Mouse (Mus musculus): ENCODE measurements around the gene Man2a1. TPM values are rescaled to one million over a fixed set of nuclear protein-coding genes. Genes with fewer than 3 reads are reported as not detected.

The Man2a1 gene
- polyA plus RNA-seq, 1 experiment: 109 TPM

DNA sequence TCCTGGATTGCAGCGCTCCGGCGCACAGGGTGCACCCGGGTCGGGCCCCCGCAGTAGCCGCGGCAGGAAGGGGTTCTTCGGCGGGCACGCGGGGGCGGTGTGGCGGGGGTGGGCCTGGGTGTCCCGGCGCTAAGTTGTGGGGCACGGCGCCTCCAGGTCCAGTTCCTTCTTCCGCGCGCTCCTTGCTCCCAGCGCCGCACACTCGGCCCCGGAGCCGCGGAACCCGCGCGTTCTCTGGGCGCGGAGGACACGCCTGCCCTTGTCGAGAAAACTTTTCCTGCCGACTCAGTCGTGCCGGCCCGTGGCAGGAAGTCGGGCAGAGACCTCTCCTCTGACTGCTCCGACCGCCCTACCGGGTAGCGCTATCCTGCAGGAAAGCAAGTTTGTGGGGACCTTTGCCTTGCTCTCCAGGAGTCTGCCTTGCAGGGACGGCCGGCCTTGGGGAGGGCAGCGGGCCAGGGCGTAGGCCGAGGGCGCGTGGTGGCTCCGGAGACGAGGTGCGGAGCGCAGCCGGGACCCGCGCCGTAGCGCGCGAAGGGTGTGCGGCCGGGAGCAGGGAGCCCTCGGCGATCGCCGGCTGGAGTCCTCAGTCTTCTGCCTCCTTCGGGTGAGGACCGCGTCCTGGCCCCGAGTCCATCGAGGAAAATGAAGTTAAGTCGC is 685 bp downstream of the Man2a1 start:
- Histone ChIP-seq H3K4me1 (ENCODE audit: control insufficient read depth, insufficient read depth, low read length) (peaks cover 2% of the 10 kb centered on the region), H3K4me3 (ENCODE audit: insufficient read depth, low read length) (peak overlapping the region; percentile 66), H3K27ac (ENCODE audit: insufficient read depth, low read length) (peak overlapping the region; percentile 10; the same call in 1 of the 2 replicates)
- TF ChIP-seq POLR2A (IDR thresholded peaks at IDR 0.05; ENCODE audit: low read depth, low read length) (no peak), CTCF (IDR thresholded peaks at IDR 0.05; ENCODE audit: borderline replicate concordance, insufficient read depth, low read length) (no peak)

DNA sequence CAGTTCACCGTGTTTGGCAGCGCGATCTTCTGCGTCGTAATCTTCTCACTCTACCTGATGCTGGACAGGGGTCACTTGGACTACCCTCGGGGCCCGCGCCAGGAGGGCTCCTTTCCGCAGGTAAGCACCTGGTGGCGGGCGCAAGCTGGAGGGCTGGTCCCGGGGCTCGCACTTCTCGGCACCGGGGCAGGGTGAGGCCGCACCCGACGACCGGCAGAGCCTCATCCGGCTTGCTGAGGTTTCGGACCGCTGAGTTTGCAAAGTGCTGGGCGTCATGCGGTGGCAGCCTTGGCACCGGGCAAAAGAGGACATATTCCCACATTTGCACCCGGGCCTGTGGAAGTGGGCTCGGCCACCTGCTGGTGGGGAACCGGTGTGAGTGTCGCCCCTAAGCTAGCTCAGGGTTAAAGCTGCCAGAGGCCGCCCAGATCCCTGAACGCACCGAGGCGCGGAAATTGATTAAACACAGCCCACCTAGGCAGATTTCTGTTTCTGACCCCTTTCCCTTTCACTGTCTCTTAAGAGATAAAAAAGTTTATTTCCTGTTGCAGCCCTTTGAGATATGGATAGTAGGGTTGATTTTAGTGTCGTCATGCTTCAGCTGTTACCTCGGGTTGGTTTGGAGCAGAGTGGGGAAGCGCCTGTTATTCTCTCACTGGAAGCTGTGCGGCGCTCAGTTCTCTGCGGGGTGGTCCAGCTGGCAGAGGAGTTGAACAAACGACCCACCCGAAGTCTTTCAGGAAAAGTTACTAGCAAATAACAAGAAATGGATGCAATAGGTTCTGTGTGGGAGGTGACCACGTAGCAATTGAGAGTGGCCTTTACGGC is 1.4 kb downstream of the Man2a1 start:
- Histone ChIP-seq H3K27ac (ENCODE audit: insufficient read depth, low read length) (peak overlapping the region; percentile 13), H3K4me1 (ENCODE audit: control insufficient read depth, insufficient read depth, low read length) (peaks cover 2% of the 10 kb centered on the region), H3K4me3 (ENCODE audit: insufficient read depth, low read length) (peak overlapping the region; percentile 66)
- TF ChIP-seq CTCF (IDR thresholded peaks at IDR 0.05; ENCODE audit: borderline replicate concordance, insufficient read depth, low read length) (no peak), POLR2A (IDR thresholded peaks at IDR 0.05; ENCODE audit: low read depth, low read length) (0 out of 2 replicates have a peak, but pooled peaks have one; percentile 23)

DNA sequence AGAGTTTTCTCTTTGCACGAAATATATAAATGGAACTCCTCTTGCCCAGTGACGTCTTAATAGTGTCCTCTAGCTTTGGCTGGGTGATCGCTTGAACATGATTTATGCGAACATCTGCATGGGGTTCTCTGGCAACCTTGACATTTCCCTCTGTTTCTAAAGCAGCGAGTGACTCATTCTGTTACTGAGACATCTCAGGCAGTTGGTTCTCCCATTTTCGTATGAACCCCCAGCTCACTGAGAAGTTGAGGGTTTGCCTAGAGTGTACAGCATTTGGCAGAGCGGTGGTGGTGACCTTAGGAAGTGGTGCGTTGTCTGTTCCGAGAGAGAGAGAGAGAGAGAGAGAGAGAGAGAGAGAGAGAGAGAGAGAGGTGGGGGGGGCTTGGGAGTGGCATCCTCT is 2.6 kb downstream of the Man2a1 start:
- no peak for TF ChIP-seq CTCF (IDR thresholded peaks at IDR 0.05; ENCODE audit: borderline replicate concordance, insufficient read depth, low read length)
- peak overlapping the region; percentile 66 for H3K4me3 ChIP-seq (ENCODE audit: insufficient read depth, low read length)
- H3K4me1 ChIP-seq (ENCODE audit: control insufficient read depth, insufficient read depth, low read length): peaks cover 2% of the 10 kb centered on the region
- H3K27ac ChIP-seq (ENCODE audit: insufficient read depth, low read length): 0 out of 2 replicates have a peak overlapping the region, but pooled peaks have one; percentile 2

DNA sequence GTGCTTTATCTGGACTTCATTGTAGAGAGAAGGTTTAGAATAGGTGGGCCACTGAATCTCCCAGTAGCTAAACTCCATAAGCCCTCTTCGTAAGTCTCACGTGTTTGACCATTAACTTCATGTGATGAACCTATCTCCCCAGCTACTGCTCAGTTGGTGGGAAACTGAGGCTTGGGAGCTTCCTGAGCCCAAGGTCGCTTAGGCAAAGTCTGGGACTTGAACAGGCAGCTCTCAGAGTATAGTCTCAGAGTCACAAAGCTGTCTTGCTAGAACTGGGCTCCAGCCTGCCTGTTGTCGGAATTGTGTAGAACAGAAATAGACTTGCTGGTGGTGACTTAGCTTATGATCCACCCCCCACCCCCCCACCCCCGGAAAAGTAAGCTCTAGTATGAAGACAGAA is 3.0 kb downstream of the Man2a1 start:
- peak overlapping the region; percentile 66 for H3K4me3 ChIP-seq (ENCODE audit: insufficient read depth, low read length)

DNA sequence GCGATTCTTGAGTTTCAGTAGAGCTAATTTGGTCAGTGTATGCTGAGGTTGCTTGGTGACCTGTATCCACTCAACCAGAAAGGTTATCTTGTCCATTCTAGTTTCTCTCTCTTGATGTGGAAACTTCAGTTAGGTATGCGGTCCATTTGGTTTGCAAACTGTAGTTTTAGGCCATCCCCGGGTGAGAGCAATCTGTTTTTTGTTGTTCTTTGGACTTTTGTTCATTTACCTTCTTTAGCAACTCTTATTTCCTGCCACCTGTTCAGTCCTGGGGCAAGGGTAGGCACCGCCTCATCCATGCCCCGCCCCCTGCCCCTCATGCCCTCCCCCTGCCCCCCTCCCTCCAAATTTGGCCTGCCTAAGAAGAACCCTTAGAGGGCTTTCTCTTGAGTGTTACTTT is 3.6 kb downstream of the Man2a1 start:
- Histone ChIP-seq H3K4me1 (ENCODE audit: control insufficient read depth, insufficient read depth, low read length) (peaks cover 2% of the 10 kb centered on the region), H3K27ac (ENCODE audit: insufficient read depth, low read length) (no peak overlapping the region), H3K4me3 (ENCODE audit: insufficient read depth, low read length) (no peak overlapping the region; the same call in 1 of the 2 replicates)
- TF ChIP-seq CTCF (IDR thresholded peaks at IDR 0.05; ENCODE audit: borderline replicate concordance, insufficient read depth, low read length): no peak

More for the DNA sequence above, 3.0 kb downstream of the Man2a1 start:
- Histone ChIP-seq H3K27ac (ENCODE audit: insufficient read depth, low read length) (no peak overlapping the region), H3K4me1 (ENCODE audit: control insufficient read depth, insufficient read depth, low read length) (peaks cover 2% of the 10 kb centered on the region)
- TF ChIP-seq POLR2A (IDR thresholded peaks at IDR 0.05; ENCODE audit: low read depth, low read length) (no peak), CTCF (IDR thresholded peaks at IDR 0.05; ENCODE audit: borderline replicate concordance, insufficient read depth, low read length) (no peak)

DNA sequence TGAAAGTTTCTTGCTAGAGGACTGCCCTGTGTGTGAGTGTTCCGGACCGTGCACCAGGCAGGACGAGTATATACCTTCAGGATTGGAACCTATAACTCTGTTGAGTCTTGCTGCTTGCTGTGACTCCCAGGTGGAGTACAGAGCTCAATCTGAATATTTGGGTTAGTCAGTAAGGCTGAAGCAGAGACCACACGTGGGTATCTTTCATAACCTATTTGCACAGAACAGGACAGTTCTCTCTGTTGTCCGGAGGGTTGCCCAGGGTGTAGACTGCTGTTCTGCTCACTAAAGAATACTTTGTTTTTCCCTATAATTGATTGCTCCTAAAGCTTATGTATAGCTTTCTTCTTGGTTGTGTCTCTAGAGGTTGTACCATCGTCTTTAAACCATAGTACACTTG is 7.7 kb downstream of the Man2a1 start:
- no peak for TF ChIP-seq CTCF (IDR thresholded peaks at IDR 0.05; ENCODE audit: borderline replicate concordance, insufficient read depth, low read length)
- TF ChIP-seq POLR2A (IDR thresholded peaks at IDR 0.05; ENCODE audit: low read depth, low read length): no peak
- H3K4me1 ChIP-seq (ENCODE audit: control insufficient read depth, insufficient read depth, low read length): peaks cover 9% of the 10 kb centered on the region
- no peak overlapping the region for H3K4me3 ChIP-seq (ENCODE audit: insufficient read depth, low read length)
- H3K27ac ChIP-seq (ENCODE audit: insufficient read depth, low read length): no peak overlapping the region

DNA sequence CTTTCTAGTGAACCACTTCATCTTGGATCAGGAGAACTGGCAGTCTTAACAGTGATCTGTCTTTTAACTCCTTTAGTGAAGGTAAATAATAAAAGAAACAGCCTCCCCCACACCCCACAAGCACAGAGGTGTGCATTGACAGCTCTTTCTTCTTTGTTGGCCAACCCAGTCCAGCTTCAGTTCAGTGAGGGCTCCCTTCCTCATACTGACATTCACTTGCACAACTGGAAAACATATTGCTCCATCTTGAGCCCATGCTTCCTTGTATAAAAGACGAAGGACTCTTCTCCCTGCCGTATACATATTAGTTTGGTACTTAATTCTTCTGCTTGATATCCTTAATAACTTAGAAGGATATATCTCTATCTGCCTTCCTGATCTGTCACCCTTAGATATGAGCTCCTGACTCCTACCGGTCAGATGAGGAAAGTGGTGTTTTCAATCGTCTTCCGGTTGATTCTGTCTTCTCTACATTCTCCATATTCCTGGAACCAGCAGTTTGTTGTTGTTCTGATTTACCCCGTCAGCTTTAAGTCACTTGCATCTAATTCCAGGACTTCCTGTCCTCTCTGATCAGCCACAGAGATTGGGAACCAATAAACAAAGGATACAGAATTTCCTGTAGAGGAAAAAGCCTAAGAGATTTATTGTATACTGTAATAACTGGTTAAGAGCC is 8.5 kb downstream of the Man2a1 start:
- peak overlapping the region; percentile 39; the same call in 1 of the 2 replicates for H3K27ac ChIP-seq (ENCODE audit: insufficient read depth, low read length)
- H3K4me1 ChIP-seq (ENCODE audit: control insufficient read depth, insufficient read depth, low read length): peaks cover 7% of the 10 kb centered on the region
- H3K4me3 ChIP-seq (ENCODE audit: insufficient read depth, low read length): no peak overlapping the region
- TF ChIP-seq POLR2A (IDR thresholded peaks at IDR 0.05; ENCODE audit: low read depth, low read length): no peak
- no peak for TF ChIP-seq CTCF (IDR thresholded peaks at IDR 0.05; ENCODE audit: borderline replicate concordance, insufficient read depth, low read length)

DNA sequence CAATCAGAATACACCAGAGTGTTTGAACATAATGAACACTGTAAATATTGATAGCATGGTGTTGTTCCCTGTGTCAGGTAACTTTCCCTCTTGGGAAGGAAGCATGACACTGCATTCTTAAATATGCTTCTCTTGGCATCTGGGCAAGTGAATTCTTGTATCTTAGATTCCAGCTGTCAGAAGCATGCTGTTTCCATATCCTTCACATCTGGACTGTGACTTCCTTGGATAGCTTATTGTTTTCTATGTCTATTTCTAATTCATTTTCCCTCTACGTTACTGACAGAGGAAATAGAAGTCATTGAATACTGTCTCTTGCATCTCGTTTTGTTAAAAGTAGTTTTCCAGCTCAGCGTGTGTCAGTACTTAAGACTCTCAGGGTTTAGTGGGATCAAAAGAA is 9.2 kb downstream of the Man2a1 start:
- TF ChIP-seq CTCF (IDR thresholded peaks at IDR 0.05; ENCODE audit: borderline replicate concordance, insufficient read depth, low read length) (no peak), POLR2A (IDR thresholded peaks at IDR 0.05; ENCODE audit: low read depth, low read length) (no peak)
- H3K4me1 ChIP-seq (ENCODE audit: control insufficient read depth, insufficient read depth, low read length): peaks cover 7% of the 10 kb centered on the region
- peak overlapping the region; percentile 24; the same call in 1 of the 2 replicates for H3K27ac ChIP-seq (ENCODE audit: insufficient read depth, low read length)
- H3K4me3 ChIP-seq (ENCODE audit: insufficient read depth, low read length): no peak overlapping the region

DNA sequence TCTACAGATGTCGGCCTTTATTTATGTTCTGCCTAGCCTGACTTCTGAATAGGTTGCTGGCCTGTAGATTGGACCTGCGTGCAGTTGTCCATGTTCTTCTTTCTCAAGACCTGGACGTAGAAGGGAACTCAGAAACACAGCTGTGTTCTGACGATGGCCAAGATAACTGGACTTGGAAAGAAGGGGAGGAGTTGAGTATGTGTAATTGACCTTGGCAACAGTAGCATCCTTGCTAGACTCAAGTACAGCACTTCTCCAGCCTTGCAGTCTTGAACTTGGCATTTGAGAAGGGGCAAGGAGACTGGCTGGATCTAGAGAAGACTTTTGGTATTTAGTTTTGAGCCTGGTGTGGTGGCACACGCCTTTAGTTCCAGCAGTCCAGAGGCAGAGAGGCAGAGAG is 10.9 kb downstream of the Man2a1 start:
- no peak for TF ChIP-seq POLR2A (IDR thresholded peaks at IDR 0.05; ENCODE audit: low read depth, low read length)
- TF ChIP-seq CTCF (IDR thresholded peaks at IDR 0.05; ENCODE audit: borderline replicate concordance, insufficient read depth, low read length): no peak
- peak overlapping the region; percentile 99 for H3K27ac ChIP-seq (ENCODE audit: insufficient read depth, low read length)
- no peak overlapping the region for H3K4me3 ChIP-seq (ENCODE audit: insufficient read depth, low read length)
- peaks cover 7% of the 10 kb centered on the region for H3K4me1 ChIP-seq (ENCODE audit: control insufficient read depth, insufficient read depth, low read length)

All from embryonic fibroblast, embryonic 13.5 days (primary cell).